Mouse (Mus musculus) thymus, adult 2 months (tissue): ENCODE results near the gene Olfr1391. TPM values are rescaled to one million over a fixed set of nuclear protein-coding genes. Genes with fewer than 3 reads are reported as not detected.

Experiments used
- DNase-seq: peaks from one replicate; pipeline ENCODE4 v3.0.0; 2021
- H3K27ac ChIP-seq: fragments of 200-500 bp; 2 replicates; pipeline ENCODE4 v1.5.1; 2012; ENCODE audit warnings: low read length, control low read depth; ENCODE audit not compliant: control insufficient read depth, insufficient read depth
- H3K27me3 ChIP-seq: fragments of 200-500 bp; 2 replicates; pipeline ENCODE4 v1.6.1; 2012; ENCODE audit warnings: mild to moderate bottlenecking, low read length, moderate library complexity, mixed read lengths; ENCODE audit not compliant: control insufficient read depth, insufficient read depth
- H3K36me3 ChIP-seq: fragments of 200-500 bp; 2 replicates; pipeline ENCODE4 v1.6.1; 2012; ENCODE audit warnings: mild to moderate bottlenecking, low read length, moderate library complexity; ENCODE audit not compliant: control insufficient read depth, insufficient read depth
- H3K4me1 ChIP-seq: fragments of 200-500 bp; replicated peaks from 2 replicates; pipeline ENCODE4 v1.6.1; 2012; ENCODE audit warnings: low read length; ENCODE audit not compliant: control insufficient read depth, insufficient read depth
- H3K4me3 ChIP-seq: fragments of 200-500 bp; 2 replicates; pipeline ENCODE4 v1.5.1; 2012; ENCODE audit warnings: mild to moderate bottlenecking, low read length, control low read depth, moderate library complexity; ENCODE audit not compliant: control insufficient read depth, insufficient read depth
- CTCF ChIP-seq: fragments of 200-500 bp; IDR thresholded peaks from 2 replicates; pipeline ENCODE4 v1.5.1; 2012; ENCODE audit warnings: mild to moderate bottlenecking, control low read depth, low read length, moderate library complexity, borderline replicate concordance; ENCODE audit not compliant: control insufficient read depth, poor library complexity, insufficient read depth; ENCODE audit errors: extremely low read depth
- POLR2A ChIP-seq: fragments of 200-500 bp; IDR thresholded peaks from 2 replicates; pipeline ENCODE4 v1.6.1; 2012; ENCODE audit warnings: mild to moderate bottlenecking, low read length, control low read depth, moderate library complexity; ENCODE audit not compliant: control insufficient read depth, poor library complexity, insufficient read depth; ENCODE audit errors: extremely low read depth
- WGBS: fragments of 180-500 bp; shearing (Covaris S2); methylation state at CpG from one replicate; pipeline ENCODE4 v1.1.7; 2018; 5-methylcytosine and 5-hydroxymethylcytosine counted together
- polyA plus RNA-seq: library from polyadenylated mRNA; depleted of rRNA; stranded (reverse); fragments of >200 nt; gene quantifications from 2 replicates; pipeline ENCODE4 v1.2.3, GENCODE M21; 2012; rRNA removed

Olfr1391 gene
- polyA plus RNA-seq, 1 experiment = not detected

DNA sequence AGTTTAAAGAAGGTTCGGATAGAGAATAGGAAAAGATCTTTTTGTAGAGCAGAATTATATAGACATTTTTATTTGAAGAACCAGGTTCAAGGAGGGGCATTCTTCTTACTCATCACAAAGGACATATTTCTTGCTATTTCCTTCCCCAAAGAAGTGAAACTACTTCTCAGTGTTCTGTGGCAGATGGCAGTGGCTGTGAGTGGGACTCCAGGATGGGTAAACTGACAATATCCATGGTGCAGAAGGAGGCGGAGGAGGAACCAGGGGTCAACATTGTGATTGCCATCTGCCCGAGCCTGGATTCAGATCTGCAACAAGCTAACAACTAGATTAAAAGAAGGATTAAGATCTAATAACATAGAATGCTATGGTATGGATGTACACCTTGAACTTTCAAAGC lies 4.2 kb downstream of the Olfr1391 start:
- Histone ChIP-seq H3K27me3 (no peaks in the 10 kb centered on the region), H3K36me3 (no peaks in the 10 kb centered on the region), H3K4me3 (no peak overlapping the region), H3K4me1 (no peaks in the 10 kb centered on the region), H3K27ac (no peak overlapping the region)
- 90% methylated on average over 3 of the region's 3 CpGs for WGBS
- no peak for TF ChIP-seq POLR2A
- DNase-seq = no peak

DNA sequence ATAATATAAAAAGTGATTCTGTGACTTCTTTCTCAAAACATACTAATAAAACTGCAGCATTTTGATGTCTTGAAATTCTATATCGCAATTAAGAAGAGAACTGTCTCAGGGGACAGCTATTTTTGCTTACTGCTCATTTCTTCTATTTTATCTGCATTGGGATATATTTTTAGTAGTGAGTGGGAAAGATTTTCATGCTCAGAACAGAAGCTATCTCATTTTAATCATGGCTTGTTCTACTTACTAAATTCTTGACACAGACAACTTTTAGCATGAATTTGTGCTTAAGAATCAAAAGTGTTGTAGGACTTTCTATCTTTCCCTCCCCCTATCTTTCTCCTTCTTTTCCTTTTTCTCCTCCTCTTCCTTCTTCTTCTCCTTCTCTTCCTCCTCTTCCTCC lies 7.1 kb downstream of the Olfr1391 start:
- H3K36me3 ChIP-seq = no peaks in the 10 kb centered on the region
- H3K4me3 ChIP-seq = no peak overlapping the region
- no peaks in the 10 kb centered on the region for H3K4me1 ChIP-seq
- DNase-seq = no peak
- 83% methylated on average over 1 of the region's 1 CpGs for WGBS
- no peaks in the 10 kb centered on the region for H3K27me3 ChIP-seq
- no peak overlapping the region for H3K27ac ChIP-seq
- TF ChIP-seq CTCF (no peak), POLR2A (no peak)

DNA sequence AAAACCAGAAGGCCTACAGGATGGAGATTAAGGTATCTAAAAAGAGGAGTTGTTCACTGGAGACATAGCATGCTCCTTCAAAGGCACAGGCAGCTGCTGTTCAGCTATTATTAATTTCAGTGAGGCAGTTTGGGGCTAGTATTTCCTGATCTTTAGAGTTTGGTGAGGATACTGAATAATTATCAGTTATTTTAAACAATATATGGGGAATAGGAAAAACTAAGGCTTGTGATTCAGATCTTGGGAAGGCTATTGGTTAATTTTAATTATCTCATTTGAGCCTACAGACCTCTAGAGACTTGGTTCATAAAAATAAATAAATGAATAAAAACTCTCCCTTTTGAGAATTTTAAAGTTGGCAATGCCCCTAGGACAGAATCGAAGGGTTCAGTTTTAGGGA lies 12.3 kb downstream of the Olfr1391 start, which contains the start of gene Olfr1390:
TSS of gene Olfr1390 (plus strand) at position 301 of the 400 bp plus-strand sequence.
- Histone ChIP-seq H3K27me3 (no peaks in the 10 kb centered on the region), H3K36me3 (no peaks in the 10 kb centered on the region), H3K4me3 (no peak within 1 kb of the TSS), H3K4me1 (no peaks in the 10 kb centered on the region), H3K27ac (no peak within 1 kb of the TSS)
- WGBS = 88% methylated on average over 1 of the region's 1 CpGs
- TF ChIP-seq POLR2A = no peak
- TF ChIP-seq CTCF = no peak
- no peak for DNase-seq

DNA sequence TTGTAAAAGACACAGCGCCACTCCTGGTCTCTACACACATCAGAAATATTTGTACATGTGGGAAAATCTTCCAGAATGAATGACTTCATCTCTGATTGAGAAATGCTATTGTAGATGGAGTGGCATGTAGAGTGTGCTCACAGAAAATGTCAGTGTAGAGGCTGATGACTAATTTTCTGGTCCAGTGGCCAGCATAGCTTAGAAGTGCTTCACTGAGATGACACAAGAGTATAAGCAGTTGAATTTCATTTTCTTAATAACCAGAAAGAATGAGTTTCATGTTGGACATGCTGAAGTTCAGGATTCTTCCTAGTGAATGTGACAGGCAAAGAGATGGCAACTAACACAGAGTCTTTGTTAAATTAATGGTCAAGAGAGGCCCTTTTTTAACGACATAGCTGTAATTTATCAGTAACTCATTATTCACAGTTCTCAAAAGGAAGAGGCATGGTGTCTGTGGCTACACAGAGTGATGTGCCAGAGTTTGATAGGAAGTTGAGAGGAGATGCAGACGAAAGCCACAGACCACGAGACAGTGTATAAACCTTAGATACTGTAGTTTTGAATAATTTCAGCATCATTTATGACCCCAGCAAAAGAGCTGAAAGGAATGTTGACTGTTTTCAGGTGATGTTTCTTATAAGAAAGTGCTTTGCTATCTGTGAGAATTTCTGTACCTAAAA lies 14.7 kb downstream of the Olfr1391 start:
- Histone ChIP-seq H3K27ac (no peak overlapping the region), H3K27me3 (no peaks in the 10 kb centered on the region), H3K36me3 (no peaks in the 10 kb centered on the region), H3K4me3 (no peak overlapping the region), H3K4me1 (no peaks in the 10 kb centered on the region)
- no peak for TF ChIP-seq CTCF
- TF ChIP-seq POLR2A = no peak
- WGBS = 29% methylated on average over 4 of the region's 4 CpGs
- no peak for DNase-seq

Other genes starting within 250 kb of the Olfr1391 start
- gene Ifi47, start 246.2 kb upstream of the Olfr1391 start, polyA plus RNA-seq = 37.5 and 45.3 TPM in 2 replicates
- gene Olfr1396, start 207.9 kb upstream of the Olfr1391 start, polyA plus RNA-seq = 0.19 TPM in 1 of 2 replicates, not detected in the other
- gene Olfr1395, start 180.5 kb upstream of the Olfr1391 start, polyA plus RNA-seq = not detected in 2 replicates
- gene Olfr1394, start 168.4 kb upstream of the Olfr1391 start, polyA plus RNA-seq = not detected in 2 replicates
- 2.6 and 3.0 TPM in 2 replicates for gene Btnl9, start 135.6 kb upstream of the Olfr1391 start, polyA plus RNA-seq
- 6.0 TPM in 2 replicates for gene Zfp62, start 119.5 kb upstream of the Olfr1391 start, polyA plus RNA-seq
- 336 and 378 TPM in 2 replicates for gene Mgat1, start 78.6 kb upstream of the Olfr1391 start, polyA plus RNA-seq
- 0.40 and 0.41 TPM in 2 replicates for gene Olfr1393, start 44.4 kb upstream of the Olfr1391 start, polyA plus RNA-seq
- 0.13 and 0.15 TPM in 2 replicates for gene Olfr1392, start 37.5 kb upstream of the Olfr1391 start, polyA plus RNA-seq
- not detected in 2 replicates for gene Olfr10, start 18.0 kb upstream of the Olfr1391 start, polyA plus RNA-seq
- not detected in 2 replicates for gene Olfr1390, start 12.4 kb downstream of the Olfr1391 start, polyA plus RNA-seq
- not detected in 2 replicates for gene Olfr1389, start 100.3 kb downstream of the Olfr1391 start, polyA plus RNA-seq
- 0.14 and 0.22 TPM in 2 replicates for gene Olfr1388, start 113.9 kb downstream of the Olfr1391 start, polyA plus RNA-seq
- gene Olfr1387, start 132.6 kb downstream of the Olfr1391 start, polyA plus RNA-seq = not detected in 2 replicates
- gene Olfr1386, start 142.3 kb downstream of the Olfr1391 start, polyA plus RNA-seq = not detected in 2 replicates
- not detected in 2 replicates for gene Olfr1385, start 166.3 kb downstream of the Olfr1391 start, polyA plus RNA-seq
- gene Olfr1384, start 184.0 kb downstream of the Olfr1391 start, polyA plus RNA-seq = not detected in 2 replicates
- gene Olfr1383, start 196.9 kb downstream of the Olfr1391 start, polyA plus RNA-seq = not detected in 2 replicates
- not detected in 2 replicates for gene Olfr1382, start 205.5 kb downstream of the Olfr1391 start, polyA plus RNA-seq
- gene Olfr1381, start 220.7 kb downstream of the Olfr1391 start, polyA plus RNA-seq = not detected in 2 replicates
- gene Olfr1380, start 234.1 kb downstream of the Olfr1391 start, polyA plus RNA-seq = not detected in 2 replicates